Mouse (Mus musculus) lung, postnatal 36 days (tissue): Measurements from ENCODE around the gene Chsy1.

Experiments
- DNase-seq: peaks from one replicate; pipeline ENCODE4 v3.0.0; 2022; ENCODE audit warnings: mixed read lengths

The Chsy1 gene

GRCm38 (mm10) chr7:66108961-66109854, at the start of gene Chsy1:
Gene Chsy1 (plus strand): TSS chr7:66109515.
- peak; percentile 90 for DNase-seq

- DNase-seq = peak; percentile 92
Measured at GRCm38 (mm10) chr7:66060066-66060956, 49.0 kb upstream of the Chsy1 start.

GRCm38 (mm10) chr7:66061057-66061456, 48.3 kb upstream of the Chsy1 start:
- no peak for DNase-seq

- DNase-seq = no peak
Measured at GRCm38 (mm10) chr7:66076411-66076810, 32.9 kb upstream of the Chsy1 start.

GRCm38 (mm10) chr7:66079364-66080230, 29.7 kb upstream of the Chsy1 start, which contains the start of gene Selenos:
Gene Selenos (plus strand): TSS chr7:66079649.
- DNase-seq = peak; percentile 99

GRCm38 (mm10) chr7:66080231-66080613, 29.1 kb upstream of the Chsy1 start:
- no peak for DNase-seq

GRCm38 (mm10) chr7:66083757-66084156, 25.6 kb upstream of the Chsy1 start:
- DNase-seq = peak; percentile 58

- DNase-seq = no peak
Measured at GRCm38 (mm10) chr7:66084546-66084945, 24.8 kb upstream of the Chsy1 start.

- DNase-seq = no peak
Measured at GRCm38 (mm10) chr7:66087652-66088051, 21.7 kb upstream of the Chsy1 start.

- DNase-seq = no peak
Measured at GRCm38 (mm10) chr7:66088077-66088476, 21.2 kb upstream of the Chsy1 start.

GRCm38 (mm10) chr7:66090676-66091190, 18.6 kb upstream of the Chsy1 start:
- no peak for DNase-seq

- no peak for DNase-seq
Measured at GRCm38 (mm10) chr7:66091553-66091952, 17.8 kb upstream of the Chsy1 start.

- no peak for DNase-seq
Measured at GRCm38 (mm10) chr7:66092656-66093055, 16.7 kb upstream of the Chsy1 start.

GRCm38 (mm10) chr7:66094141-66094540, 15.2 kb upstream of the Chsy1 start:
- DNase-seq = no peak

- no peak for DNase-seq
Measured at GRCm38 (mm10) chr7:66098803-66099202, 10.5 kb upstream of the Chsy1 start.

GRCm38 (mm10) chr7:66101866-66102265, 7.4 kb upstream of the Chsy1 start:
- DNase-seq = peak; percentile 71

GRCm38 (mm10) chr7:66104531-66104930, 4.8 kb upstream of the Chsy1 start:
- DNase-seq = no peak

GRCm38 (mm10) chr7:66105771-66106170, 3.5 kb upstream of the Chsy1 start:
- DNase-seq = no peak

GRCm38 (mm10) chr7:66106581-66107056, 2.7 kb upstream of the Chsy1 start:
- peak; percentile 78 for DNase-seq

- no peak for DNase-seq
Measured at GRCm38 (mm10) chr7:66107206-66107605, 2.1 kb upstream of the Chsy1 start.

GRCm38 (mm10) chr7:66107930-66108329, 1.4 kb upstream of the Chsy1 start:
- DNase-seq = peak; percentile 69
